Mouse (Mus musculus) cerebellum, adult 2 months (tissue): Measurements from ENCODE around the gene Rusc2.

Source experiments
- CTCF ChIP-seq: fragments of 200-500 bp; IDR thresholded peaks from 2 replicates; pipeline ENCODE4 v1.5.1; 2011; ENCODE audit warnings: low read depth, mild to moderate bottlenecking, control low read depth, low read length, moderate library complexity, borderline replicate concordance; ENCODE audit not compliant: insufficient read depth
- POLR2A ChIP-seq: fragments of 200-500 bp; IDR thresholded peaks from 2 replicates; pipeline ENCODE4 v1.6.1; 2011; ENCODE audit warnings: low read length, control low read depth, borderline replicate concordance; ENCODE audit not compliant: insufficient read depth

DNA sequence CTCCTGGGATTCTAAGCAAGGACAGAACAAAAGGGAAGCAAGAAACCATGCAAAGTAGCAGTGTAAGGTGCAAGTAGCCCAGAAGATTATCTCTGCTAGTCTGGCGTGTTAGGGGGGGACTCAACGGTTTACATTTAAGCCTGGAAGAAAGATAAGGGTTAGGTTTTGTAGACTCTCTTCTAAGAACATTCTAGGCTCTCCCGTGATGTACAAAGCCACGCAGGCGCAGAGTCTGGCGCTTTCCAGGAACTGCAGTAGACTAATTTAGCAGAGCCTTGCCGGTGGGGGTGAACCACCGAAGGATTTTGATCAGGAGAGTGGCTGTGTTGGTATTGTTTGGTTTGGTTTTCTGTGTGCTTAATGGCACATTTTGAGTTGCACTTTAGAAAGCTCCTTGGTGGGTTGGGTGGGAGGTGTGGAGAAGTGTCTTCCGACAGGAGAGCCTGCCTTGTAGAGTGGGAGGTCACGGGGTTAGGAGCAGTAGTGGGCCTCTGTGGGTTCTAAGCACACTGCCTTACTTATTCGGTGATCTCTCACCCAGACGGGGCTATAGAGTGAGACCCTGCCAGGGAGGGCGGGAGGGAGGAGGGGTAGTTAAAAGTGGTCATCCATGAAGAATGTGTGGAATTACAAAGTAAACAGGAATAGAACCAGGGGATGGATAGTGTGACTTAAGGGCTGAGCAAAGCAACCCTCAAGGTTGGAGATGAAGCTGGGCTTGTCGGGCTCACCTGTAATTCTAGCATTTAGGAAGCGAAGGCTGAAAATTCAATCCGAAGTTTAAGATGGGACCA is 35.7 kb downstream of the Rusc2 start:
- TF ChIP-seq CTCF (no peak), POLR2A (no peak)
